In genomic region chr19:58374648-58375047, GRCm38 (mm10) we compare ENCODE assay signal across 31 mouse cellular contexts.
"Had no signal": no experiment of that assay in that cellular context is flagged by ENCODE, and none has a peak within 500 bp of the region (broad histone marks: within the 10 kb centered on the region; RNA-seq: fewer than 3 reads in every experiment).

No protein-coding gene starts in this region.

- H3K27me3 ChIP-seq: limb, embryonic 12.5 days; limb, embryonic 13.5 days; limb, embryonic 15.5 days; liver, embryonic 12.5 days; liver, embryonic 13.5 days; liver, embryonic 15.5 days; lung, embryonic 15.5 days; midbrain, embryonic 13.5 days; midbrain, embryonic 15.5 days; neural tube, embryonic 12.5 days; neural tube, embryonic 13.5 days had no signal

- H3K36me3 ChIP-seq: limb, embryonic 10.5 days; limb, embryonic 12.5 days; limb, embryonic 13.5 days; limb, embryonic 15.5 days; liver, embryonic 12.5 days; liver, embryonic 13.5 days; liver, embryonic 15.5 days; lung, embryonic 15.5 days; midbrain, embryonic 10.5 days; midbrain, embryonic 12.5 days; midbrain, embryonic 13.5 days; midbrain, embryonic 15.5 days; neural tube, embryonic 12.5 days; neural tube, embryonic 13.5 days had no signal

- DNase-seq: left cerebral cortex, postnatal 4 days; liver, embryonic 13.5 days; lung, adult 18-20 months; lung, adult 2 months; lung, embryonic 14.5 days; lung, postnatal 10 days; lung, postnatal 14 days; lung, postnatal 36 days; lung, postnatal 4 days; midbrain, embryonic 14.5 days had no signal

- H3K9ac ChIP-seq: limb, embryonic 12.5 days; limb, embryonic 13.5 days; limb, embryonic 15.5 days; liver, embryonic 12.5 days; liver, embryonic 13.5 days; liver, embryonic 14.5 days; liver, embryonic 15.5 days; lung, embryonic 14.5 days; lung, embryonic 15.5 days; midbrain, embryonic 12.5 days; midbrain, embryonic 13.5 days; midbrain, embryonic 15.5 days; neural tube, embryonic 12.5 days; neural tube, embryonic 13.5 days had no signal

- H3K4me1 ChIP-seq: megakaryocyte, embryonic 14.5 days; midbrain, embryonic 15.5 days; neural tube, embryonic 12.5 days had no signal

- ATAC-seq: liver, embryonic 12.5 days; lung, postnatal 0 days; midbrain, embryonic 13.5 days; midbrain, embryonic 15.5 days; midbrain, embryonic 16.5 days had no signal

- H3K4me2 ChIP-seq: limb, embryonic 12.5 days; limb, embryonic 13.5 days; limb, embryonic 15.5 days; liver, embryonic 12.5 days; liver, embryonic 13.5 days; liver, embryonic 15.5 days; lung, embryonic 14.5 days; lung, embryonic 15.5 days; midbrain, embryonic 11.5 days; midbrain, embryonic 12.5 days; midbrain, embryonic 13.5 days; midbrain, embryonic 15.5 days; neural tube, embryonic 12.5 days; neural tube, embryonic 13.5 days had no signal

- H3K27ac ChIP-seq: left cerebral cortex, adult 2 months; limb, embryonic 10.5 days; limb, embryonic 12.5 days; limb, embryonic 13.5 days; limb, embryonic 15.5 days; liver, embryonic 12.5 days; liver, embryonic 13.5 days; liver, embryonic 14.5 days; liver, embryonic 15.5 days; lung, embryonic 15.5 days; macrophage; midbrain, embryonic 10.5 days; midbrain, embryonic 12.5 days; midbrain, embryonic 13.5 days; midbrain, embryonic 15.5 days; neural tube, embryonic 12.5 days; neural tube, embryonic 13.5 days had no signal

- H3K9me3 ChIP-seq: limb, embryonic 10.5 days; limb, embryonic 12.5 days; limb, embryonic 13.5 days; limb, embryonic 15.5 days; liver, embryonic 12.5 days; liver, embryonic 13.5 days; liver, embryonic 15.5 days; lung, embryonic 15.5 days; megakaryocyte, embryonic 14.5 days; midbrain, embryonic 10.5 days; midbrain, embryonic 12.5 days; midbrain, embryonic 13.5 days; midbrain, embryonic 15.5 days; neural tube, embryonic 12.5 days; neural tube, embryonic 13.5 days had no signal

- H3K4me3 ChIP-seq: left cerebral cortex, adult 2 months; limb, embryonic 10.5 days; limb, embryonic 12.5 days; limb, embryonic 13.5 days; limb, embryonic 15.5 days; liver, embryonic 12.5 days; liver, embryonic 13.5 days; liver, embryonic 15.5 days; lung, embryonic 15.5 days; megakaryocyte, embryonic 14.5 days; midbrain, embryonic 10.5 days; midbrain, embryonic 12.5 days; midbrain, embryonic 13.5 days; midbrain, embryonic 15.5 days; myocyte; neural tube, embryonic 12.5 days; neural tube, embryonic 13.5 days had no signal
